Mouse (Mus musculus) neutrophil, adult 65 days (primary cell): ENCODE results near the gene Ptk6. TPM values are rescaled to one million over a fixed set of nuclear protein-coding genes. Genes with fewer than 3 reads are reported as not detected.

Source experiments
- total RNA-seq: library from RNA; stranded (reverse); gene quantifications from 2 replicates; pipeline ENCODE4 v1.2.4, GENCODE M21; 2023

Gene Ptk6
- total RNA-seq = not detected in 2 replicates

DNA sequence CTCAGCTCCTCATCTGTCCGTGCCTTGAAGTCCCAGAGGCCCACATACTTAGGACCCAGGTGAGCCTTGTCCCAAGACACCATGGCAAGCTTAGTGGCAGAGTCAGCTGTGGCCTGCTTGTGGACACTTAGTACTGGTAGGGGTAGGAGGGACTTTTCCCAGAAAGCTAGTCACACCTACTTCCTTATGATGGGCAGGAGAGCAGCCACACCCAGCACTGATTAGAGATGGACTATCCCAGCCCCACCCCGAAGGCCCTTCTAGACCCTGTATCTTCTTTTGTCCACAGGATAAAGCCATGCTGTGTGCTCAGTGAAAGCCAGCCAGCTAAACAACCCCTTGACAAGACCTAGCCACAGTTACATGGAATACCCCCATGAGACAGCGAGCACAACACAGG lies at the start of gene Ptk6:
Ptk6 (minus strand) TSS at position 368 of the 400 bp plus-strand sequence.

DNA sequence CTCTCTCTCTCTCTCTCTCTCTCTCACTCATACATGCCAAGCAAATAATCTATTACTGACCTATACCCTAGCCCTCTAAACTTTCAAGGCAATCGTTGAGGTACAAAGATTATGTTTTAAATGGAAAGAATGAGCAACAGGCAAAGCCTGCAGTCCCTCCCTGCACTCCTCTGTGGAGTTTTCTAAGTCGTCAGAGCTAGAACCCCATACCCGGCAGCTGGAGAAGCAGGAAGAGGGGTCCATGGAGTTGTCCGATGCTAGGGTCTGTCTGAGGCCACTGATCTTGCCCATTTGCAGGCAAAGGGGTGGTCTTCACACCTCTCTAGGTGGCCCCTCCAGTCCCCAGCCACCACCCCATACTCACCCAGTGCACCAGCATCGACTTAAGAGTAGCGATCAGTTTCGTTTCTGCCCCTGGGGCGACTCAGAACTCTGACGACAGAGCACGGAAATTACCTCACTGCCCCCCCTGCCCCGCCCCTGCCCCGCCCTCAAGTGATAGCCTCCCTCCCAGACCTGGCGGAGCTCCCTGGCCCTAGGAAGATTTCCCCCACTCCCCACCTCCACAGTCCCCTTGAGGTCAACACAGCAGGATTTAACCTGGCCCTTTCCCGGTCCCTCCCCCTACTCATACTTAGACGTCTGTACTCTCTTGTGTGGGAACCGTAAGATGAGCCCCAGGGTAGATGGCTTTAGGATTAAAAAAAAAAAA lies 39.2 kb upstream of the Ptk6 start, which contains the start of gene Helz2:
Helz2 (minus strand) TSS at position 426 of the 712 bp plus-strand sequence.

GRCm38 (mm10) chr2:181219538-181220216 lies 17.1 kb upstream of the Ptk6 start, which contains the start of gene Fndc11:
TSS of gene Fndc11 (plus strand) at chr2:181220013.

DNA sequence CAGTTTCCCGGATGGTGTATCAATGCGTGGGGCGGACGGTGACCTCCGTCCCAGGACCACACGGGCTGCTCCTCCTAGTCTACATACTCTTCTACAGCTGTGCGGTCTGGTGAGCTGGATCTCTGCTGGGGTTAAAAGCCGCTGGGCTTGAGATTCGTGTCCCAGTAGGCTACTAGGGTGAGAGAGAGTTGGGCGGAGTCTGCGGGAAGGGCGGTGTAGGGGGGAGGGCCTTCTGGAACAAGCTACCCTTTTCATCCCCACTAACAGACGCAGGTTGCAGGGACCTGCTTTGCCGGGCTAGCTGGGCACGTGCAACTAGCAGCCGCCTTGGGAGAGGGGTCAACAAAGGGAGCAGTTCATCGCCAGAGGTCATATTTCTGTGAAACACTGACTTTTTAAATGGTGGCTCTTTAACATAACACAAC lies 10.4 kb upstream of the Ptk6 start, which contains the start of gene Srms:
Srms (minus strand) TSS at position 165 of the 425 bp plus-strand sequence.

GRCm38 (mm10) chr2:181187121-181188000 lies 15.2 kb downstream of the Ptk6 start, which contains the start of gene Ppdpf:
TSS of gene Ppdpf (plus strand) at chr2:181187247.

DNA sequence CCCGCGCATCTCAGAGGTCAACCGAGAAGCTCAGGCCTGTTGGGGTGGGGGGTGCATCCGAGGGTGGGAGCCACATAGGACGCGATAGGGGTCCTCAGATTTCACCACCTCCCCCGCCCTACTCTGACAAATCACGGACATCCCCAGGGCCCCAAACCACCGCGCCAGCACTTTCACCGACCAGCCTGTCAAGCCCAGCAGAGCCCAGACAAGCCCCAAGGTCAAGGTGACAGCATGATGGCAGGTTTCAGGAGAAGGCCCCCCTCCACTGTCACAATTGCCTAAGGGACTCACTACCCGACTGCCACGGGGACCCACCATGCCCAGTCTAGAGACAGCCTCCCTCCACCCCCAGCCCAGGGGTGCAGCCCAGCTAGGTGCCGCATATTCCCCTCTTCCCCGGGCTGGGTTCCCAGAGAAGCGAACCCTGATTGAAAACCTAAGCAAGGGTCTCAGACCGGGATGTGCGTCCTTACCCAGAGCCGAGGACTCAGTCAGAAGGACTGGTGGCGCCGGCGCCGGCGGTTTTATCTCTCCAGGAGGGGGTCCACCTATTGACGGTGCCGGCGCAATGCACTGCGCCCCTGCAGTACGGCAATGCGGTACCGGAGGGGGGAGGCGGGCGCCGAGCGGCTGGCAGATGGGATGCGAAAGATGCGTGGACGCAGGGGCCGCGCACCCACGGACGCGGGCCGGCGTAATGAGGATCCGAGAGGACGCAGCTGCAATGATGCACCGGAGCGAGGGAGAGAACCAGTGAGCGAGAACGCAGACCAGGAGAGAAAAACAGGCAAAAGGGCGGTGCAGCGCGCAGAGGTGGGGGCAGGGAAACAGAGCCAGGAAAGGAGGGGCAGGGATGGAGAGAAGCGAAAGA lies 46.1 kb downstream of the Ptk6 start, which contains the start of gene Eef1a2:
Eef1a2 (minus strand) TSS at position 767 of the 874 bp plus-strand sequence.

Other genes starting within 250 kb of the Ptk6 start
- gene Nkain4, start 248.1 kb downstream of the Ptk6 start, total RNA-seq = not detected in 2 replicates
- gene Arfgap1, start 235.6 kb downstream of the Ptk6 start, total RNA-seq = 68.6 and 82.7 TPM in 2 replicates
- 1.2 and 2.6 TPM in 2 replicates for gene Col20a1, start 216.3 kb downstream of the Ptk6 start, total RNA-seq
- not detected in 2 replicates for gene Chrna4, start 159.2 kb downstream of the Ptk6 start, total RNA-seq
- gene Kcnq2, start 67.5 kb downstream of the Ptk6 start, total RNA-seq = not detected in 2 replicates
- gene Eef1a2, start 45.8 kb downstream of the Ptk6 start, total RNA-seq = not detected in 2 replicates
- gene Ppdpf, start 15.5 kb downstream of the Ptk6 start, total RNA-seq = 13.1 and 14.7 TPM in 2 replicates
- gene Srms, start 10.4 kb upstream of the Ptk6 start, total RNA-seq = not detected in 2 replicates
- not detected in 2 replicates for gene Fndc11, start 17.2 kb upstream of the Ptk6 start, total RNA-seq
- gene Helz2, start 39.2 kb upstream of the Ptk6 start, total RNA-seq = 73.0 and 86.4 TPM in 2 replicates
- 30.6 and 50.4 TPM in 2 replicates for gene Gmeb2, start 85.2 kb upstream of the Ptk6 start, total RNA-seq
- gene Stmn3, start 111.7 kb upstream of the Ptk6 start, total RNA-seq = not detected in 2 replicates
- 29.6 and 34.9 TPM in 2 replicates for gene Rtel1, start 117.0 kb upstream of the Ptk6 start, total RNA-seq
- gene Zgpat, start 162.1 kb upstream of the Ptk6 start, total RNA-seq = 25.9 and 36.3 TPM in 2 replicates
- 35.7 and 48.5 TPM in 2 replicates for gene Arfrp1, start 162.6 kb upstream of the Ptk6 start, total RNA-seq
- gene Lime1, start 177.3 kb upstream of the Ptk6 start, total RNA-seq = 29.8 and 32.7 TPM in 2 replicates